Mouse (Mus musculus): Measurements from ENCODE around the gene Mc1r. TPM values are rescaled to one million over a fixed set of nuclear protein-coding genes. Genes with fewer than 3 reads are reported as not detected.
"Not testable (repeated sequence)": the region's sequence is repeated elsewhere in the genome, so short reads cannot be mapped to it uniquely, and the experiment has no call there.

Mc1r gene
- polyA plus RNA-seq, 1 experiment from 2014 or later = 0.06 TPM

DNA sequence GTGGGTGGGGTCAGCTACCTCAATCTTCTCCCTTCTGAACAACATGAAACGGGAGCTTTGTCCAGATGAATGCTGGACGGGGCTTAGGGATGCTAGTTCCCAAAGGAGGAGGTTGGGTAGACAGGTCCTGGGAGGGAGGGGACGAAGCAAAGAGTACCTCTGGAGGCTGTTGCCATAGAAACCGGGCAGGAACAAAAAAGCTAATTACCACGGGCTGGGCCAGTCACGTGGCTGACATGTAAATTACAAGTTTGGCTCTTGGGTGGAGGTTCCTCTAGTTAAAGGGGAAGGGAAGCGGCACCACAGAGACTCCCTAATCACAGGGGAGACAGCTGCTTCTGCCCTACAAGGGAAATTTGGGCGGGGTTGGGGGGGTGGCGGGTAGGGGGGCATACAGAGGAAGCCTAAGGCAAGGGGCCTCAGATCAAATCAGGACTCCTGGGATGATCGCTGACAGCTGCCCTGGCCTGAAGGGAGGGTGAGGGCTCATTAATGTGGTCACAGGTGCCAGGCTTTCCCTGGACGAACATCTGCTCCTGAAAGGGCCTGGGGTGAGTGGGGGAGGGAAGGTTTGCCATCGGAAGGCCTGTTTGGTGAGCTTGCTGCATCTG is 5.8 kb downstream of the Mc1r start:
- Histone ChIP-seq H3K36me3 (peaks cover under 1% of the 10 kb centered on the region), H3K27me3 (no peaks in the 10 kb centered on the region), H3K4me2 (peak overlapping the region; percentile 88), H3K4me3 (peak overlapping the region; percentile 53), H3K9ac (peak overlapping the region; percentile 78), H3K4me1 (replicated peaks) (peaks cover 41% of the 10 kb centered on the region), H3K27ac (replicated peaks) (peak overlapping the region; percentile 93), H3K9me3 (no peaks in the 10 kb centered on the region)
- under 1% methylated on average over 12 of the region's 12 CpGs for WGBS
- ATAC-seq (ENCODE audit: low FRiP score, low read depth) = no peak

DNA sequence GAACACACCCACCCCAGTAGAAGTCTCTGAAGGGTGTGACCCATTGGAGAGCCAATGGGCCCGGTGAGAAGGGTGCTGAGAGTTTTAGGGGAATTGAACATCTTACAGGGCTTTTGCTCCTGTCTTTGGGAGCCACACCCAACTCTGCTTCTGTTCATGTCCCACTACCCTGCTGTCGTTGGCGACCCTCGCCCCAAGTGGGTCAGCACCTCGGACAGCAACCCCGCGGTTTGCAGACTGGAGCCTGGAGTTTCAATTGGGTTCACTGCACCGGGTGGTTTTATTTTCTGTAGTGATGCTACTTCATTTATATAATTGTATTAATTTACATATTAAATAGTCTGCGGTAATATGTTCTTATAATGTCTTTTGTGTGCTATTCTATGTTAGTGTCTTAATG is 7.3 kb downstream of the Mc1r start:
- Histone ChIP-seq H3K9ac (peak overlapping the region; percentile 78), H3K4me2 (peak overlapping the region; percentile 88), H3K27me3 (no peaks in the 10 kb centered on the region), H3K36me3 (peaks cover 16% of the 10 kb centered on the region), H3K4me1 (replicated peaks) (peaks cover 42% of the 10 kb centered on the region), H3K27ac (replicated peaks) (peak overlapping the region; percentile 93), H3K4me3 (peak overlapping the region; percentile 53), H3K9me3 (no peaks in the 10 kb centered on the region)
- WGBS = 7% methylated on average over 9 of the region's 9 CpGs
- no peak for ATAC-seq (ENCODE audit: low FRiP score, low read depth)

DNA sequence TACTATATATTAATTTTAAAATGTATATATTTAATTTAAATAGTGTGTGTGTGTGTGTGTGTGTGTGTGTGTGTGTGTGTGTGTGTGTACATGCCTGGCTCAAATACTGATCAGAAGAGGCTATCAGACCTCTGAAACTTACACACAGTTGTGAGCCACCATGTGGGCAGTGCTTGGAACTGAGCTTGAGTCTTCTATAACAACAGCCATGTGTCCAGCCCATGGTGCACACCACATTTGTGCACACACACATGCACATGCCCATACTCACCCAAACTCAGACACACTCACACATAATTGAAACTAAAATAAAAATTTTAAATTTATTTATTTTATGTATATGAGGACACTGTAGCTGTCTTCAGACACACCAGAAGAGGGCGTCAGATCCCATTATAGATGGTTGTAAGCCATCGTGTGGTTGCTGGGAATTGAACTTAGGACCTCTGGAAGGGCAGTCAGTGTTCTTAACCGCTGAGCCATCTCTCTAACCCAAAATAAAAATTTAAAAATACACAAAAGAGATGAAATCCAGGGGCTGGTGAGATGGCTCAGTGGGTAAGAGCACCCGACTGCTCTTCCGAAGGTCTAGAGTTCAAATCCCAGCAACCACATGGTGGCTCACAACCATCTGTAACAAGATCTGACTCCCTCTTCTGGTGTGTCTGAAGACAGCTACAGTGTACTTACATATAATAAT is 8.2 kb downstream of the Mc1r start:
- H3K9me3 ChIP-seq; H3K27ac ChIP-seq (replicated peaks); ATAC-seq (ENCODE audit: low FRiP score, low read depth); H3K27me3 ChIP-seq; H3K9ac ChIP-seq: not testable (repeated sequence)
- peak overlapping the region; percentile 53 for H3K4me3 ChIP-seq
- peak overlapping the region; percentile 88 for H3K4me2 ChIP-seq
- 82% methylated on average over 5 of the region's 5 CpGs for WGBS
- peaks cover 24% of the 10 kb centered on the region for H3K36me3 ChIP-seq
- H3K4me1 ChIP-seq (replicated peaks) = peaks cover 33% of the 10 kb centered on the region

DNA sequence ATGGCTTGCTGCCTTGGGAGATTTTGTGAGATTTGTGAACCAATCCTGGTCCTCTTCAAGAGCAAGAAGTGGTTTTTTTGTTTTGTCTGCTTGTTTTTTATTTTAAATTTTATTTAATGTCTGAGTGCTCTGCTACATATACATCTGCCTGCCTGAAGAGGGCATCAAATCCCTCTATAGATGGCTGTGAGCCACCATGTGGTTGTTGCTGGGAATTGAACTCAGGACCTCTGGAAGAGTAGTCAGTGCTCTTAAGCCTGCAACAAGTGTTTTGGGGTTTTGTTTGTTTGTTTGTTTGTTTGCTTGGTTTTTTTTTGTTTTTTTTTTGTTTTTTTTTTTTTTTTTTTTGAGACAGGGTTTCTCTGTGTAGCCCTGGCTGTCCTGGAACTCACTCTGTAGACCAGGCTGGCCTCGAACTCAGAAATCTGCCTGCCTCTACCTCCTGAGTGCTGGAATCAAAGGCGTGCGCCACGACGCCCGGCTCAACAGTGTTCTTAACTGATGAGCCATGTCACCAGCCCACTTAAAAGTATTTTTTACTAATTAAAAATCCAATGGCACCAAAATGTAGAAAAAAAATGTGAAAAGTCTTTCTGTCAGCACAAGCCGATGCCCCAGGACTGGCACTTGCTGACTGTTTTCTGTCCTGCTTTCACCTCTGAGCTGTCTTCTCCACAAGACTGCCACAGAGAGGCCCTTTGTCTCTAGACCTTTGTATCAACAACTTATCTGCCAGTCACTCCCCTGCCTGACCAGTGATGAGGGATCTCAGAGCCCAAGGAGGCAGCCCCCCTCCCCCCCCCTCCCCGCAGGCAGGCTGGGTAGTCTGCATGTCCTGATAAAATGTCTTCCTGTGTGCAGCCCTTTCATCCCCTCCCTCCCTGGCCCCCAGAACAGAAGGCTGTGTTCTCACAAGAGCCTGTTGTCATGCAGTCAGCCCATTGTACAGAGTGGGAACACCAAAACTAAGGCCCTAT is 9.3 kb downstream of the Mc1r start:
- H3K9me3 ChIP-seq = no peaks in the 10 kb centered on the region
- H3K4me1 ChIP-seq (replicated peaks) = peaks cover 30% of the 10 kb centered on the region
- peak overlapping the region; percentile 53 for H3K4me3 ChIP-seq
- peaks cover 35% of the 10 kb centered on the region for H3K36me3 ChIP-seq
- no peak overlapping the region for H3K27ac ChIP-seq (replicated peaks)
- peak overlapping the region; percentile 88 for H3K4me2 ChIP-seq
- no peak overlapping the region for H3K9ac ChIP-seq
- ATAC-seq (ENCODE audit: low FRiP score, low read depth) = no peak
- no peaks in the 10 kb centered on the region for H3K27me3 ChIP-seq
- 79% methylated on average over 8 of the region's 8 CpGs for WGBS

GRCm38 (mm10) chr8:123416944-123417555 is 10.1 kb downstream of the Mc1r start:
- peaks cover 42% of the 10 kb centered on the region for H3K36me3 ChIP-seq
- no peak for ATAC-seq (ENCODE audit: low FRiP score, low read depth)
- peak overlapping the region; percentile 15; the same call in 1 of the 2 replicates for H3K4me3 ChIP-seq
- H3K9me3 ChIP-seq = no peaks in the 10 kb centered on the region
- H3K27ac ChIP-seq (replicated peaks) = no peak overlapping the region
- peak overlapping the region; percentile 88 for H3K4me2 ChIP-seq
- no peak overlapping the region for H3K9ac ChIP-seq
- no peaks in the 10 kb centered on the region for H3K27me3 ChIP-seq
- WGBS = 69% methylated on average over 8 of the region's 8 CpGs
- H3K4me1 ChIP-seq (replicated peaks) = peaks cover 34% of the 10 kb centered on the region

GRCm38 (mm10) chr8:123419711-123420110 is 12.8 kb downstream of the Mc1r start:
- Histone ChIP-seq H3K4me1 (replicated peaks) (peaks cover 42% of the 10 kb centered on the region), H3K9ac (no peak overlapping the region), H3K9me3 (no peaks in the 10 kb centered on the region), H3K27ac (replicated peaks) (no peak overlapping the region), H3K4me3 (no peak overlapping the region), H3K4me2 (no peak overlapping the region), H3K36me3 (peaks cover 53% of the 10 kb centered on the region), H3K27me3 (no peaks in the 10 kb centered on the region)
- WGBS = 89% methylated on average over 4 of the region's 4 CpGs
- ATAC-seq (ENCODE audit: low FRiP score, low read depth) = no peak

- no peak overlapping the region for H3K4me3 ChIP-seq
- peaks cover 53% of the 10 kb centered on the region for H3K36me3 ChIP-seq
- no peaks in the 10 kb centered on the region for H3K27me3 ChIP-seq
- ATAC-seq (ENCODE audit: low FRiP score, low read depth) = peak; percentile 35
- H3K9me3 ChIP-seq = no peaks in the 10 kb centered on the region
- no peak overlapping the region for H3K9ac ChIP-seq
- H3K27ac ChIP-seq (replicated peaks) = no peak overlapping the region
- H3K4me1 ChIP-seq (replicated peaks) = peaks cover 36% of the 10 kb centered on the region
- H3K4me2 ChIP-seq = no peak overlapping the region
- 92% methylated on average over 34 of the region's 34 CpGs for WGBS
Measured at GRCm38 (mm10) chr8:123420525-123421281, 13.8 kb downstream of the Mc1r start.

DNA sequence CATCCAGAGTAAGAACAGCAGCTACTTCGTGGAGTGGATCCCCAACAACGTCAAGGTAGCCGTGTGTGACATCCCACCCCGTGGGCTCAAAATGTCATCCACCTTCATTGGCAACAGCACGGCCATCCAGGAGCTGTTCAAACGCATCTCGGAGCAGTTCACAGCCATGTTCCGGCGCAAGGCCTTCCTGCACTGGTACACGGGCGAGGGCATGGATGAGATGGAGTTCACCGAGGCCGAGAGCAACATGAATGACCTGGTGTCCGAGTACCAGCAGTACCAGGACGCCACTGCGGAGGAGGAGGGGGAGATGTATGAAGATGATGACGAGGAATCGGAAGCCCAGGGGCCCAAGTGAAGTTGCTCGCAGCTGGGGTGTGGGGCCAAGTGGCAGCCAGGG is 14.4 kb downstream of the Mc1r start:
- Histone ChIP-seq H3K27ac (replicated peaks) (no peak overlapping the region), H3K36me3 (peaks cover 53% of the 10 kb centered on the region), H3K4me2 (no peak overlapping the region), H3K9ac (no peak overlapping the region), H3K27me3 (no peaks in the 10 kb centered on the region), H3K4me3 (no peak overlapping the region), H3K4me1 (replicated peaks) (peaks cover 31% of the 10 kb centered on the region), H3K9me3 (0 out of 2 replicates have a peak, but pooled peaks cover under 1% of the 10 kb centered on the region)
- WGBS = 90% methylated on average over 19 of the region's 19 CpGs
- no peak for ATAC-seq (ENCODE audit: low FRiP score, low read depth)

DNA sequence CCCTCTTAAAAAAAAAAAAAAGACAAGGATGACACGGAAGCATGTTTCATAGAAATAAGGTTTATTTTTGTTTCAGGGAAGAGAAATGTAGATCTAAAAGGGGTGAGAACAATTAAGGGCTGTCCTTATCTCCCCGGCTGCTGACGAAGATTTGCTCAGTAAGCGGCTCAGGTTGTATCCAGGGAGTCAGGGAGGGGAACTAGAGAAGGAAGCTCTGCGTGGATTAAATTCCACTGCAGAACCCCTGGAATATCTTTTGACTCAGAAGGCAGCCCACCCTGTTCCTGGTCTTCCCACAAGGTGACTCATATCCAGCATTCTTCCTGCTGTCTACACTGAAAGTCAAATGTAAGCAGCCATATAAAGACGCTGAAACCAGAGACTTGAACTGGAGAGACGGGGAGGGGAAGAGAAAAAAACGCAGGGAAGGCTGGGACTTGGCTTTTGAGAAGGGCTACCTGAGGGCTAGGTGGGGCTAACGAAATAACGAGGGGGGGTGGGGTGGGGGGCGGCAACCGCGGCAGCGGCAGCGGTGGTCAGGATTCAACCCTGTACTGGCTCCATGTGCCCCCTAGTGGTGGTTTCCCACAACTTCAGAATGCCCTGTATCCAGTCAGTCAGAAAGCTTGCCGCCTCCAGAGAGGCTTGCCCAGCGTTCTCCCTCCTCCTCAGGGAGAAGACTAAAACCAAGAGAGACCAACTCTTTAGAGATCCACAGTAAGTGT is 15.3 kb downstream of the Mc1r start:
- Histone ChIP-seq H3K4me3 (peak overlapping the region; percentile 7; the same call in 1 of the 2 replicates), H3K4me2 (peak overlapping the region; percentile 37), H3K4me1 (replicated peaks) (peaks cover 22% of the 10 kb centered on the region), H3K9me3 (peaks cover 5% of the 10 kb centered on the region; the same call in 1 of the 2 replicates), H3K36me3 (peaks cover 53% of the 10 kb centered on the region), H3K27me3 (no peaks in the 10 kb centered on the region), H3K27ac (replicated peaks) (0 out of 2 replicates have a peak overlapping the region, but pooled peaks have one; percentile 28), H3K9ac (no peak overlapping the region)
- 17% methylated on average over 17 of the region's 17 CpGs for WGBS
- peak; percentile 67 for ATAC-seq (ENCODE audit: low FRiP score, low read depth)

DNA sequence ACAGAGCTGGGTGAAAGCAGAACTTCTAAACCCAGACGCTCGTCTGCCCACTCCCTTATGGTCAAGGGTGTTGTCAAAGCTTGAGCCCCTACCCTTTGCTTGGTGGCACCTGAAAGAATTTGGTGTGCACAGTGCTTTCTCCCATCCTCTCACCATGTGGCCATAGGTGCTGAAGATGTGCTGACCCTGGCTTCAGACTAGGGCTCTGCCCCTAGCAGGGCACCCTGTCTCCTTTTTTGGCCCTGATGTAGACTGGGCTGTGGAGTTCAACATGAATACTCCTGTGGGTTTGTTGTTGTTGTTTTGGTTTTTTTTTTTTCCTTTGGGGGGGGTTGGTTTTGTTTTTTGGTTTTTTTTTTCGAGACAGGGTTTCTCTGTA is 15.9 kb downstream of the Mc1r start:
- H3K9ac ChIP-seq = no peak overlapping the region
- H3K36me3 ChIP-seq = peaks cover 52% of the 10 kb centered on the region
- H3K27ac ChIP-seq (replicated peaks) = 0 out of 2 replicates have a peak overlapping the region, but pooled peaks have one; percentile 28
- 29% methylated on average over 3 of the region's 3 CpGs for WGBS
- H3K4me1 ChIP-seq (replicated peaks) = peaks cover 16% of the 10 kb centered on the region
- ATAC-seq (ENCODE audit: low FRiP score, low read depth) = peak; percentile 43; the same call in 1 of the 2 replicates
- H3K4me3 ChIP-seq = no peak overlapping the region
- no peak overlapping the region for H3K4me2 ChIP-seq
- H3K27me3 ChIP-seq = no peaks in the 10 kb centered on the region
- peaks cover 7% of the 10 kb centered on the region; the same call in 1 of the 2 replicates for H3K9me3 ChIP-seq

Measured in hindbrain, embryonic 15.5 days (tissue).